Mouse (Mus musculus): ENCODE data around the gene Tnrc6b. TPM values are rescaled to one million over a fixed set of nuclear protein-coding genes. Genes with fewer than 3 reads are reported as not detected.
"Not testable (repeated sequence)": the region's sequence is repeated elsewhere in the genome, so short reads cannot be mapped to it uniquely, and the experiment has no call there.

The Tnrc6b gene
- polyA plus RNA-seq, 1 experiment from 2014 or later: 48.7 TPM

DNA sequence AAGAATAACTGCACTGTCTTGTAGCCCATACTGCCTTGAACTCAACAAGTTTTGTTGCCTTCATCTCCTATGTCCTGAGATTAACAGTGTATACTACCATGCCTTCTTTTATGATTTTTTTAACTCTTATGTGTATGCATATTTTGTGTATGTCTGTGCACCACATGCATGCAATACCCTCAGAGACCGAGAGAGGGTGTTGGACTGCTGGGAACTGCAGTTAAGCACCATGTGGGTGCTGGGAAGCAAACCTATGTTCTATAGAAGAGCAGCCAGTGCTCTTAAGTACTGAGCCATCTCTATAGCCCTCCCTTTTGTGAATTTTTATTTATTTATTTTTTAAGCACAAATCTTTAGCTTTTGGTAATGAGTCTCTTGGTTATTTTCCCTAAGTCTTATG lies 202.7 kb downstream of the Tnrc6b start:
- 95% methylated on average over 1 of the region's 1 CpGs for WGBS
- H3K9me3 ChIP-seq: no peaks in the 10 kb centered on the region
- no peak overlapping the region for H3K27ac ChIP-seq
- no peak for ATAC-seq
- no peak overlapping the region for H3K4me3 ChIP-seq (replicated peaks)
- H3K9ac ChIP-seq (replicated peaks): no peak overlapping the region
- no peak overlapping the region for H3K4me2 ChIP-seq (replicated peaks)
- no peaks in the 10 kb centered on the region for H3K27me3 ChIP-seq
- no peaks in the 10 kb centered on the region for H3K4me1 ChIP-seq (replicated peaks)
- H3K36me3 ChIP-seq: peaks cover 83% of the 10 kb centered on the region

DNA sequence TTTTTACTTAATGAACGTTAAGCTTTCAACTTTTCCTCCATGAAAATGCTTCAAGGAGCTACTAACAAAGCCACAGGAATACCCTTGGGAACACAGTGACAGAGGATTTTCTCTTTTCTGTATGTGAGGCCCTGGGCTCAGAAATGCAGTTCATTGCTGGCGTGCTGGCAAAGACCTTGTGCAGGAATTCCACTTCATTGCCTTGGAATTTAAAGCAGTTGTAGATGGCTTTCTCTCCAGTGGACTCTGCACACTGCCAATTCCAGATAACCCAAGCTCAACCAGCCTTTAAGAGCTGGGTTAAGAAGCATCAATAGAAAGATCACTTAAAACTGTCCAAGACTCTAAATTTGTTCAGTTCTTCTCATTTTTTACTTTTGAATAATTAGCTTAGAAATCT lies 204.7 kb downstream of the Tnrc6b start:
- H3K9ac ChIP-seq (replicated peaks): no peak overlapping the region

DNA sequence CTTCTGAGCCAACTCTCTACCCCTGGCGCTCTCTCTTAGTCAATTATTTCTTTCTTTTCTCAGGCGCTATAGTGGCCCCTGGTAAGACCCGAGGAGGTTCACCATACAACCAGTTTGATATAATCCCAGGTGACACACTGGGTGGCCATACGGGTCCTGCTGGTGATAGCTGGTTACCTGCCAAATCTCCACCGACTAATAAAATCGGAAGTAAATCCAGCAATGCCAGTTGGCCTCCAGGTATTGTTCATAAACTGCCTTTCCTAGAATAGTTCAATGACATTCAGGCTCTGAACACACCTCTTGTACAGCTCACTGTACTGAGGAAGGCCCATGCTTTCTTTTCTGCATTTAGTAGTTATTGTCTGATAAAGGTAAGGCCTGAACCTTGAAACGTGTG lies 205.5 kb downstream of the Tnrc6b start:
- no peak for ATAC-seq
- H3K4me2 ChIP-seq (replicated peaks): no peak overlapping the region
- no peak overlapping the region for H3K4me3 ChIP-seq (replicated peaks)
- H3K27ac ChIP-seq: no peak overlapping the region
- H3K27me3 ChIP-seq: no peaks in the 10 kb centered on the region
- no peak overlapping the region for H3K9ac ChIP-seq (replicated peaks)
- no peaks in the 10 kb centered on the region for H3K4me1 ChIP-seq (replicated peaks)
- 92% methylated on average over 7 of the region's 7 CpGs for WGBS
- peaks cover 90% of the 10 kb centered on the region for H3K36me3 ChIP-seq
- H3K9me3 ChIP-seq: no peaks in the 10 kb centered on the region

More for the DNA sequence above, 204.7 kb downstream of the Tnrc6b start:
- Histone ChIP-seq H3K9me3 (no peaks in the 10 kb centered on the region), H3K27me3 (no peaks in the 10 kb centered on the region), H3K4me3 (replicated peaks) (no peak overlapping the region), H3K36me3 (peaks cover 90% of the 10 kb centered on the region), H3K4me2 (replicated peaks) (no peak overlapping the region), H3K4me1 (replicated peaks) (no peaks in the 10 kb centered on the region), H3K27ac (no peak overlapping the region)
- no peak for ATAC-seq
- 80% methylated on average over 2 of the region's 2 CpGs for WGBS

DNA sequence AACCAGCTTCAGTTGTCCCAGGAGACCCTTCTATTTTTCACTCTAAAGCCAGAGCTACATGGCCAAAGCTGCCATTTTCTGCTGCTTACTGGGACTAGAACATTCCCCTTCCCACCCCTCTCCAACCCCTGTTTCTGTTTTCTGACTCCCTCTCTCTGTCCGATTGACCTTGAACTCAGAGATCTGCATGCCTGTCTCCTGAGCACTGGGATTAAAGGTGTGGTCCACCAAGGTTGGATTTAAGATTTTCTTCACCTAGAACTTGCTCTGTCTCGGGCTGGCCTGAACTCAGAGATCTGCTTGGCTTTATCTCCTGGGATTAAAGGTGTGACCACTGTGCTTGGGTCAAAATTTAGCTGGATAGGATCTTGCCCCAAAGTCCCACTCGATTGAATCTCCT lies 209.2 kb downstream of the Tnrc6b start:
- Histone ChIP-seq H3K9ac (replicated peaks) (no peak overlapping the region), H3K36me3 (peaks cover 88% of the 10 kb centered on the region), H3K4me2 (replicated peaks) (no peak overlapping the region), H3K4me1 (replicated peaks) (no peaks in the 10 kb centered on the region), H3K9me3 (no peaks in the 10 kb centered on the region), H3K27ac (no peak overlapping the region), H3K27me3 (no peaks in the 10 kb centered on the region), H3K4me3 (replicated peaks) (no peak overlapping the region)
- ATAC-seq: no peak
- WGBS: 97% methylated on average over 3 of the region's 3 CpGs

DNA sequence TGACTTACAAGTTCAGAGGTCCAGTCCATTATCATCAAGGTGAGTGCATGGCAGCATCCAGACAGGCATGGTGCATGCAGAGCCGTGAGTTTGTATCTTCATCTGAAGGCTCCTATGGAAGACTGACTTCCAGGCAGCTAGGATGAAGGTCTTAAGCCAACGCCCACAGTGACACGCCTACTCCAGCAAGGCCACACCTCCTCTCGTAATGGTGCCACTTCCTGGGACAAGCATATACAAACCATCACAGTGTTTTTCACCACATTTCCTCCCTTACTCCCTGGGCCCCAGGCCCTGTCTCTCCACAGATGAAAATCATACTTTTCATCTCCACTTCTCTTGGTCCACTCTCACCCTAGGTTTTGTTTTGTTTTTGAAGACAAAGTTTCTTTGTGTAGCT lies 210.7 kb downstream of the Tnrc6b start:
- Histone ChIP-seq H3K9ac (replicated peaks) (no peak overlapping the region), H3K4me2 (replicated peaks) (no peak overlapping the region), H3K27me3 (no peaks in the 10 kb centered on the region), H3K4me1 (replicated peaks) (no peaks in the 10 kb centered on the region), H3K27ac (no peak overlapping the region), H3K4me3 (replicated peaks) (no peak overlapping the region), H3K36me3 (peaks cover 86% of the 10 kb centered on the region), H3K9me3 (no peaks in the 10 kb centered on the region)
- 80% methylated on average over 4 of the region's 4 CpGs for WGBS
- no peak for ATAC-seq

DNA sequence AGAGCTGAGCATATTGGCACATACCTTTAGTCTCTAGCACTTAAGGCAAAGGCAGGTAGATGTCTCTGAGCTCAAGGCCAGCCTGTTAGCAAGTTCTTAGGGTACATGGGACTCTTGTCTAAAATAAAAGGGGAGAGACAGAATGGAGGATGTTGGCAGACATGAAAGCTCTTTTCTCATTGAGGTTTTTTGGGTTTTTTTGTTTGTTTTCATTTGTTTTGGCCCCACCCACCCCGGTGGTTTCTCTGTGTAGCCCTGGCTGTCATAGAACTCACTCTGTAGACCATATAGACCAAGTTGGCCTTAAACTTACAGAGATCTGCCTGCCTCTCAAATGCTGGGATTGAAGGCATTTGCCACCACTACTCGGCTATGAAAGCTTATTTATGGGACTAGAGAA lies 213.1 kb downstream of the Tnrc6b start:
- 98% methylated on average over 2 of the region's 2 CpGs for WGBS
- Histone ChIP-seq H3K4me3 (replicated peaks) (no peak overlapping the region), H3K4me2 (replicated peaks) (no peak overlapping the region), H3K27me3 (no peaks in the 10 kb centered on the region), H3K9ac (replicated peaks) (no peak overlapping the region), H3K27ac (no peak overlapping the region), H3K9me3 (no peaks in the 10 kb centered on the region), H3K36me3 (peaks cover 85% of the 10 kb centered on the region), H3K4me1 (replicated peaks) (no peaks in the 10 kb centered on the region)
- ATAC-seq: no peak

DNA sequence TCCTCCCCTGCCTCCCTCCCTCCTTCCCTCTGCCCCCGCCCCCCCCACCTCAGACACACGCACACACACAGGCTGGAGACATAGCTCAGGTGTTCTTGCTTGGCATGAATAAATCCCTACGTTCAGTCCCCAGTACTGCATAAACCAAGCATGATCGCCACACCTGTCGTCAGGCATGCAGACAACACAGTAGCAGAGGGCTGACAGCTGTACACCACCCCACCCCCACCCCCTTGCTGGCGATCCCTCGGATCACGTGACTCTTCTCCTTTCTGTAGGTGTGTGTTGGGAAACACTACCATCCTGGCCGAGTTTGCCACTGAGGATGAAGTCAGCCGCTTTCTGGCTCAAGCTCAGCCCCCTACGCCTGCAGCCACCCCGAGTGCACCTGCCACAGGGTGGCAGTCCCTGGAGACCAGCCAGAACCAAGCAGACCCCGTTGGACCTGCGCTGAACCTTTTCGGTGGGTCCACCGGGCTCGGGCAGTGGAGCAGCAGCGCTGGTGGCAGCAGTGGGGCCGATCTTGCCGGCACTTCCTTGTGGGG lies 217.8 kb downstream of the Tnrc6b start:
- Histone ChIP-seq H3K27me3 (no peaks in the 10 kb centered on the region), H3K27ac (no peak overlapping the region), H3K4me2 (replicated peaks) (no peak overlapping the region), H3K4me3 (replicated peaks) (no peak overlapping the region), H3K9ac (replicated peaks) (no peak overlapping the region), H3K9me3 (no peaks in the 10 kb centered on the region), H3K4me1 (replicated peaks) (no peaks in the 10 kb centered on the region), H3K36me3 (peaks cover 78% of the 10 kb centered on the region)
- ATAC-seq: no peak
- 84% methylated on average over 20 of the region's 20 CpGs for WGBS

DNA sequence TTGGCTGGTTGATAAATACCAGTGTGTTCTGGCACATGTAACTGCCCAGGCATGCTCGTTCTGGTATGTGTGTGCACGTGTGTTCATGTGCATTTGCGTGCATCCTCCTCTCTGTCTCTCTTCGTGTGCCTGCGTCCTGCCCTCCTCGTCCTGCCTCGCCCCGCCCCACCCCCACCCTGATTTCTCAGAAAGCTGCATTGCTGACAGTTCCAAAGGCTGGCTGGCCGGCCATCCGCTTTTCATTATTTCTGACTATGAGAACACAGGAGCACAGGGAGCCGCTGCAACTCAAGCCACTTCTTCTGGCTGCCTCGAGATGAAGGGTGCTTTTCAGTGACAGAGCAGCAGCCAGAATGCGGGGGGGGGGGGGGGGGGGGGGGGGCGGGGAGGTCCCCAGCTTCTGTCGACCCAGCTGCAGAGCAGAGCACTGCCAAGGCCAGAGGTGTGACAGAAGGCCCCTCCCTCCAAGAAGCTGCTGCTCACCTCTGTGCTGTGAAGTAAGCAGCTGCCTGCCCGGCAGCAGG lies 219.0 kb downstream of the Tnrc6b start:
- no peak overlapping the region for H3K9ac ChIP-seq (replicated peaks)
- no peaks in the 10 kb centered on the region for H3K4me1 ChIP-seq (replicated peaks)
- 34% methylated on average over 14 of the region's 16 CpGs for WGBS
- no peak overlapping the region for H3K4me2 ChIP-seq (replicated peaks)
- no peak overlapping the region for H3K4me3 ChIP-seq (replicated peaks)
- no peak for ATAC-seq
- H3K9me3 ChIP-seq: no peaks in the 10 kb centered on the region
- H3K27ac ChIP-seq: no peak overlapping the region
- peaks cover 71% of the 10 kb centered on the region for H3K36me3 ChIP-seq
- no peaks in the 10 kb centered on the region for H3K27me3 ChIP-seq

DNA sequence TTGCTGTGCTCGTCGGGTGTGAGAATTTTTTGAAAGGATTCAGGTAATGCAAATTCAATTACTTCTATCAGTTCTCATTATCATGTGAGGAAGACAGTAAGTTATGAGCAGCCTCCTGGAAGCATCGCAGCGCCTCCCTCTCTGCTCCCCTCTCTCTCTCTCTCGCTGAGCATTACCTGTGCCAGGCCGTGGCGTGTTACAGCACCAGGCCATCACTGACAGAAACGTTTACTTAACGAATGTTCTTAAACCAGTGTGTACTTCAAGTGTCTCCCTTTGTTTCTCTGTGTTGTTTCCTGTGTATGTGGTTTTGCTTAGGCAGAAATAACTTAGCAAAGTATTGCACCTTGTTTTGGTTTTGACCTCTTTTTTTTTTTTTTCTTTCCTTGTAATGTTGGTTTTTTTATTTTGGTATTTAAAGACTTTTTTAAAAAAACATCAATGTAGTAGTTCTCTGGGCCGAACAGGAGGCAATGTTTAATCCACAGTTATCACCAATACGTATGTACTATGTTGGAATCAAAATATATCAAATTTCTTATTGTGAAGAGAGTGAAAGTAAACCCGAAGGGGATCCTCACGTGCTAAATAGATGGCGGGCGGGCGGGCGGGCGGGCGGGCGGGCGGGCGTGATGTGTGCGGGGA lies 219.7 kb downstream of the Tnrc6b start:
- not testable (repeated sequence) for H3K9me3 ChIP-seq; H3K4me2 ChIP-seq (replicated peaks); H3K27me3 ChIP-seq; H3K27ac ChIP-seq; ATAC-seq; H3K4me1 ChIP-seq (replicated peaks); H3K9ac ChIP-seq (replicated peaks); H3K4me3 ChIP-seq (replicated peaks)
- peaks cover 70% of the 10 kb centered on the region for H3K36me3 ChIP-seq
- WGBS: 90% methylated on average over 23 of the region's 23 CpGs

DNA sequence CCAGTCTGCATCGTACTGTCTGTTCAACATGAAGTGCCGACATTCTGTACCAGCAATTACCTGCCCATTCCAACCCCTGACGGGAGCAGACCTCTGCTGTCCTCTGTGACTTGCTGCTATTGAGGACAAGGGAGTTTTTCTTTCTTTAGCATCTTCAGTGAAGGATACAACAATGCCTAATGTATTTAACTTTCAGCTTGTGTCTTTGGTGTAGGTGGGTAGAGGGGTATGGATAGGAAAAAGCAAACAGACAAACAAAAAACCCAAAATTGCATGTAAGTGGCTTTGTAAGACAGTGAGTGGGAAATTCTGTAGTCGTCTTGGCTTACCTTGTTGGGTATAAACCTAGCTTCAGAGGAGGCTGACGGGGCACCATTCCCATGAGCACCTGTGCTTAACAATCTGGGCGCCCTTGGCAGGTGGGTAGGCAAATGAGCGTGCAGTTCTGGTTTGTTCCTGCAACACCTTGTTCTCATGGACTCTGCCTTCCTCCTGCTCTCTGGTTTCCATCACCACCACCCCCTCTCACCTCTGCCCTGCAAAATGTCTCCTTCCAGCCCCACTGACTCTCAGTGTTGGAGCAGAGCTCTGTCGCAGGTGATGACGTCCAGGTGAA lies 220.3 kb downstream of the Tnrc6b start:
- H3K9ac ChIP-seq (replicated peaks): no peak overlapping the region
- H3K4me3 ChIP-seq (replicated peaks): no peak overlapping the region
- H3K27me3 ChIP-seq: no peaks in the 10 kb centered on the region
- 92% methylated on average over 9 of the region's 9 CpGs for WGBS
- no peak overlapping the region for H3K4me2 ChIP-seq (replicated peaks)
- H3K36me3 ChIP-seq: peaks cover 70% of the 10 kb centered on the region
- ATAC-seq: no peak
- no peak overlapping the region for H3K27ac ChIP-seq
- no peaks in the 10 kb centered on the region for H3K9me3 ChIP-seq
- no peaks in the 10 kb centered on the region for H3K4me1 ChIP-seq (replicated peaks)

DNA sequence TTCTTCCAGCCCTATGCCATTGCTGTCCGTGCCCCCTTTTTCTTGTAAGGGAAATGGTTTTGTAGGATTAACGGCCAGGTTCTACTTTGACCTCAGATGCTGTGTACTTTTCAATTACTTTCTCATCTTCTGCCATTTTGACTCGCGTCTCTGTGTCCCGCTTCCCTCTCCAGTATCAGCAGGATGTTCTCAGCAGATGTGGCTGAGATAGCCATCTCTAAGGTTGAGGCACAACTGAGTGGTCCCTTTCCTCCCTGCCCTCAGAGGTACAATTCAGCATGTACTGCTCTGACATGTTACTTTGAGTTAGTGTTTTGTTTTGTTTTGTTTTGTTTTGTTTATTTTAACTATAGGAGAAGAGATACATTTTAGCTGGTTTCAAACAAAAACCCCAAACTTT lies 223.7 kb downstream of the Tnrc6b start:
- H3K9ac ChIP-seq (replicated peaks): no peak overlapping the region
- no peaks in the 10 kb centered on the region for H3K9me3 ChIP-seq
- no peak overlapping the region for H3K27ac ChIP-seq
- no peak overlapping the region for H3K4me3 ChIP-seq (replicated peaks)
- no peak for ATAC-seq
- H3K36me3 ChIP-seq: peaks cover 51% of the 10 kb centered on the region
- WGBS: 96% methylated on average over 5 of the region's 5 CpGs
- H3K4me1 ChIP-seq (replicated peaks): no peaks in the 10 kb centered on the region
- no peaks in the 10 kb centered on the region for H3K27me3 ChIP-seq
- H3K4me2 ChIP-seq (replicated peaks): no peak overlapping the region

DNA sequence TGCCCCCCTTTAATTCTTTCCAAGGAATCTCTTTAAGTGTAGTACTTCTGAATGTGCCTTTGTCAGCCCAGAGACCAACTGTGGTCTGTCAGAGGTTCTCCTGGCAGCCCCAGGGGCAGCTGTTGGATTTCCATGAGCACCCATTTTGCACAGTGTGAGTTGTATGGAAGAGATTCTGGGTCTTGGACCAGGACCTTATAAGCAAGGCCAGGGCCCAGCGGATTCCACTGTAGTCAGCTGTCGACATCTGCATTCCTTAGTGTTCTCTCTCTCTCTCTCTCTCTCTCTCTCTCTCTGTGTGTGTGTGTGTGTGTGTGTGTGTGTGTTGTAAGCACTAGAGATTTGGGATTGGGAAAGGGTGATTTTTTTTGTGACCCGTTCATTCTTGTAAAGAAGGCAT lies 225.6 kb downstream of the Tnrc6b start:
- no peak for ATAC-seq
- Histone ChIP-seq H3K4me2 (replicated peaks) (no peak overlapping the region), H3K27ac (no peak overlapping the region), H3K27me3 (no peaks in the 10 kb centered on the region), H3K4me1 (replicated peaks) (no peaks in the 10 kb centered on the region), H3K9ac (replicated peaks) (no peak overlapping the region), H3K9me3 (no peaks in the 10 kb centered on the region), H3K4me3 (replicated peaks) (no peak overlapping the region), H3K36me3 (peaks cover 39% of the 10 kb centered on the region)
- 65% methylated on average over 3 of the region's 3 CpGs for WGBS

Measured in midbrain, embryonic 13.5 days (tissue).